Mouse (Mus musculus) CD4-positive, CD25-positive, alpha-beta regulatory T cell, adult 4 months (primary cell): ENCODE data around the gene Gm5565. TPM values are rescaled to one million over a fixed set of nuclear protein-coding genes. Genes with fewer than 3 reads are reported as not detected.
"Not testable (repeated sequence)": the region's sequence is repeated elsewhere in the genome, so short reads cannot be mapped to it uniquely, and the experiment has no call there.

Experiments
- ATAC-seq: one replicate; pipeline ENCODE4 v1.8.0; 2017
- polyA plus RNA-seq, 2 experiments: library from polyadenylated mRNA; unstranded; fragments of 100-300 nt; shearing (Covaris generic); gene quantifications; one replicate each; pipeline ENCODE4 v1.2.1; 2017

Gm5565 gene
- not detected for polyA plus RNA-seq

DNA sequence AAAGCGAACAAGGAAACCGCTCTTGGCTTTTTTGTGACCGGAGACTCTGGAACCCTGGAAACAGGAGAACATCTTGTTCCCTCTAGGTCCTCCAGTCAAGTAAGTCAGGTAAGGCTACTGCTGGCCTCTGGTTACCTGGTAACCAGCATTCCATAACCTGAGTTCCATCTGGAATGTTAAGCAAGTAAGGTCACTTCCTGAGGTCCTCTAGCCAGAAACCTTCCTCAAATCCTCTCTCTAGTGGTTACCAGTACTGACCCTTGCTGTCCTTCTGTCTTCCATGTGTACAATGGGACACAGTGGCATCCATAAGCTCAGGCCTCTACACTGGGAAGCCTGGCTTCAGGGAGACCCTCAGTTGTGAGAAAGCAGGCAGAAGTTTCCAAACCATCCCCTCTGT, at the start of gene Gm5565:
Gene Gm5565, minus strand, starts transcription at position 101 of the 400 bp plus-strand sequence.
- not testable (repeated sequence) for ATAC-seq

DNA sequence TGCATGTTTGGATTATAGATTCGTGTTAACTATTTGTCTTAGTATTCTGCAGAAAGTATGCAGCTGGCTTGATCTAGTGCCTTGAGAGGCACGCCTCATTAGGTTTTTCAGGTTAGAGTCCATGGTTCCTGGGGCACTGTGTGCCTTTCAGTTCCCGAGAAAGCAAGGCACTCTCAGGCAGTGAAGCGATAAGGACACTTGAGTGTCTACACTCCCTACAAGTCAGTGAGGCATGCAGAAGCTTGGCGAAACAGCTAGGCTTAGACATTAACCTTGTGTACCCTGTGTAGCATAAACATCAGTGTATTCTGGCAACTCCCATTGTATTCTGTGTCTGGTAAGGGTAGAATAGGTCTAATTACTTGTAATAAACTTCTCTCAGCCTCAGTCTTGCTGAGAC, 45.2 kb upstream of the Gm5565 start:
- no peak for ATAC-seq

DNA sequence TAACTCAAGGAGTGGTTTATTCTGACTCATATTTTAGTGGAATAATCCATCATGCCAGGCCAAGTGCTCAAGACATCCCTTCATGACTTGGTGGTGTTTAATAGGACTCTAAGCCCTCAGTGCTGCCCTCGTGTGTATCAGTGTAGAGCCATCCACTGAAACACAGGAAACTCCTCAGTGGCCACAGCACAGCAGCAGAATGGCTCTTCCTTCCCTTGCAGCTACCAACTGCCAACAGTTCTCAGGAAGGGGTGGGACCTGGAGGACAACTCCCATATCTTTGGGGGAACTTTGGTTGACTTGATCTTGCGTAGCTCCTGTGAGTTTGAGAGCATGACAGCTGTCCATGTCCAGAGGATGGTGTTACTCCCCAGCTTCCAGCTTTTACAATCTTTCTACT, 43.6 kb upstream of the Gm5565 start:
- ATAC-seq, result no peak

- ATAC-seq, result no peak
Observed at GRCm38 (mm10) chr5:146200580-146200979, 40.2 kb upstream of the Gm5565 start.

GRCm38 (mm10) chr5:146199540-146199939, 39.2 kb upstream of the Gm5565 start:
- ATAC-seq, result no peak

GRCm38 (mm10) chr5:146199073-146199472, 38.7 kb upstream of the Gm5565 start:
- ATAC-seq, result no peak

GRCm38 (mm10) chr5:146193360-146193759, 33.0 kb upstream of the Gm5565 start:
- no peak for ATAC-seq

DNA sequence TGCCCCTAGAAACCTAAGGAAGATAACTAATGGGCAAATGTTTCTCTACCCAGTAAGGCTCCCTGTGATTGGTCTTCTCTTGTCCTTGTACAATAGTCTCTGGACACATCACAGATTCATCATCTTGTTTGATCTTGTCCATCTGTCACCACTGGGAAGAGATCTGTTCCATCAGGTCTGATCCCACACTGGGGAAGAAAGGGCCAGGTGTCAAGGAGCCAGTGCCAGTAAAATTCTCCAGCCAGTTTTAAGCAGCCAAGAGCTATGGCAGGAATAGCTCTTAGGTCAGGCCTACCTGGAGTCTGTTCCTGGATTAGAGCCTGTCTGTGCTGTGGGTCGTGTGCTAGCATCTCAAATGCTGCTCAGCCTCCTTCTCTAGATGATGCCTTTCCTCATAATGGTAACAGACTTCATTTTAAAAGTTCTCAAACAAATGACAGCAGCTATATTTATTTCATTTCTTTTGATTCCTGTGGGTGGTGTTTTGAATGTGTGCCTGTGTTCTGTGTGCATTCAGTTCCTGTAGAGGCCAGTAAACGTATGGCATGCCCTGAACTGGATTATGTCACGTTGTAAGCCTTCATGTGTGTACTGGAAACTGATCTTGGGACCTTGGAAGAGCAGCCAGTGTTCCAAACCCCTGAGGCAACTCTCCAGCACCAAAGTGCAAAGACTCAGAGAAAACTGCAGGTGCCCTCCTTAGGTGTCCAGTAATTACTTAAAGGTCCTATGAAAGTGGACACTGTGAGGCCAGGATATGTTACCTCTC, 30.3 kb upstream of the Gm5565 start:
- ATAC-seq, result no peak

GRCm38 (mm10) chr5:146190093-146190492, 29.8 kb upstream of the Gm5565 start:
- no peak for ATAC-seq

- ATAC-seq, result no peak
Observed at GRCm38 (mm10) chr5:146188712-146189111, 28.4 kb upstream of the Gm5565 start.

DNA sequence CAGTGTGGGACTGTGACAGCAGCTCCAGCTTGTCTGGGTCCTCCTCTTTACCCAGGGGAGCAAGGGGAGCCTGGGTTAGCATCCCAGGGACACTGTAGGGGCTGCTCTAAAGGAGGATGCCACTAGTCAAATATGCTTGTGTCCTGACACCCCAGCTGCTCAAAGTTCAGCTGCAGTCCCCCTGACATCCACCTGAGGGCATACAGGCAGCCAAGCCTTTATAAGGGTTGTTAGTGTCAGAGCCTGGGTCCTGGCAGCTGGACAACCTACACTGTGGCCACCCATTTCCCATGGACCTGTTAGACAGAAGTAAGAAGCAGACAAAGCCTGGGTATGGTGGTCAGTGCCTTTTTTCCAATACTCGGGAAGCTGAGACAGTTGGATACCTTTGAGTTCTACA, 27.8 kb upstream of the Gm5565 start:
- ATAC-seq, result no peak

GRCm38 (mm10) chr5:146187441-146187840, 27.1 kb upstream of the Gm5565 start:
- not testable (repeated sequence) for ATAC-seq

GRCm38 (mm10) chr5:146185204-146185603, 24.9 kb upstream of the Gm5565 start, which contains the start of gene 1700001J03Rik:
Gene 1700001J03Rik, minus strand, starts transcription at chr5:146185304.
- ATAC-seq, result not testable (repeated sequence)

DNA sequence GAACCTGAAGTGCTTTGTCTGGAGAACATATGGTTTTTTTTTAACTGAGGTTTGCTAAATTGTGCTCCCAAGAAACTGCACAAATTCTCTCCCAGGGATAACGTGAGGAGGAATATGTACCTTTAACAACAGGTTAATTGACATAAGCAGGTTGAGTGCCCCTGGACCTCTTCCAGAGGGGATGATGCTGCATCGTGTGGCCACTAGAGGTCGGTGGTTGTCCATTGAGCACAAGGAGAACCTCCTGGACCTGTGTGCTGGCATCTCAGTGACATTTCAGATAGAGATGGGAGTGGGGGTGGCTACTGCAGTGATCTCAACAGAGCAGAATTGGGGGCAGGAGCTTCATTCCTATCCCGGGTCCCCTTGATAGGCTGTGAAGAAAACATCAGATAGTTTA, 12.4 kb upstream of the Gm5565 start:
- not testable (repeated sequence) for ATAC-seq

DNA sequence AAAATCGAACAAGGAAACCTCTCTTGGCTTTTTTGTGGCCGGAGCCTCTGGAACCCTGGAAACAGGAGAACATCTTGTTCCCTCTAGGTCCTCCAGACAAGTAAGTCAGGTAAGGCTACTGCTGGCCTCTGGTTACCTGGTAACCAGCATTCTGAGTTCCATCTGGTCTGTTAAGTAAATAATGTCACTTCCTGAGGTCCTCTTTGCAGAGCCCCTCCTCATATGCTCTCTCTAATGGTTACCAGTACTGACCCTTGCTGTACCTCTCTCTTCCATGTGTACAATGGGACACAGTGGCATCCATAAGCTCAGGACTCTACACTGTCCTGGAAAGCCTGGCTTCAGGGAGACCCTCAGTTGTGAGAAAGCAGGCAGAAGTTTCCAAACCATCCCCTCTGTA, 10.3 kb upstream of the Gm5565 start, which contains the start of gene Gm6309:
Gene Gm6309, minus strand, starts transcription at position 101 of the 400 bp plus-strand sequence.
- not testable (repeated sequence) for ATAC-seq

DNA sequence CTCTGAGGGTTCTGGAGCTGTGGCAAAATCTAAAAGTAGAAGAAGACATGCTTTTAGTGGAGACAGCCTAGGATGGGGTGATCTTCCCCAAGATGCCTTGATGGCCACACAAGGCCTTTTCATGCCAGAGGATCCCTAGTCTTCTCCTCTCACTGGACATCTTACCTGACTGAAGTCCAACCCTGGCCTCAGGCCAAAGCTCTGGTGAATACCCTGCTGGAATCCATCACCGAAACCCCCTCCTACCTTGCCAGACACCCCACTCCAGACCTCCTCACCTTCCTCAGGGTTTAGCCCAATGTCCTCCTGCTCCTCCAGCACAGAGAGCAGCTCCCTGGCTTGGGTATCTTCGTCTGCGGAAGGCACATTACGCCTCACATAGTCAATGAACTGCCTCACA, 2.0 kb downstream of the Gm5565 start:
- ATAC-seq, result not testable (repeated sequence)

- no peak for ATAC-seq
Observed at GRCm38 (mm10) chr5:146150454-146150853, 9.9 kb downstream of the Gm5565 start.

DNA sequence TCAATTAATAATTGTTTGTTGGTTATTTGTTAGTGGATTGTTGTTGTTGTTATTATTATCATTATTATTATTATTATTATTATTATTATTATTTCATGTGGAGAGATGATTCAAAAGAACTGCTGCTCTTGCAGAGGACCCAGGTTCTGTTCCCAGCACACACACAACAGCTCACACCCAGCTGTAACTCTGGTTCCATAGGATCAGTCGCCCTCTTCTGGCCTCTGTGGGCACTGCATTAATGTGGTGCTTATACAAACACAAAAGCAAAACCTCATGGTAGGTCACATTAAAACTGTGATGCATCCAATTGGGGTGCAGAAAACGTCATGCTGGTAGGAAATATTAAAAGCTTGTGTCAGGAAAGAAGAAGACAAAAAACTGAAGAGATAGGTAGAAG, 12.4 kb downstream of the Gm5565 start:
- no peak for ATAC-seq

Other genes with a start within 250 kb of the Gm5565 start
- gene Cyp3a25, start 150.9 kb downstream of the Gm5565 start, polyA plus RNA-seq, result not detected
- not detected for gene Cyp3a59, start 81.3 kb downstream of the Gm5565 start, polyA plus RNA-seq
- gene Gm6309, start 10.2 kb upstream of the Gm5565 start, polyA plus RNA-seq, result not detected
- gene 1700001J03Rik, start 24.8 kb upstream of the Gm5565 start, polyA plus RNA-seq, result 1 to 10 TPM in 1 of 2 experiments, under 1 TPM in 1; 0.42 to 1.2 TPM
- gene Rnf6, start 61.0 kb upstream of the Gm5565 start, polyA plus RNA-seq, result 100 to 1,000 TPM in 1 of 2 experiments, 10 to 100 TPM in 1; 84.5 to 104 TPM
- 10 to 100 TPM; 11.3 to 15.1 TPM for gene Cdk8, start 70.7 kb upstream of the Gm5565 start, polyA plus RNA-seq
- not detected for gene Wasf3, start 224.4 kb upstream of the Gm5565 start, polyA plus RNA-seq